Mouse (Mus musculus) heart, embryonic 16.5 days (tissue): ENCODE results near the gene Edn1. TPM values are rescaled to one million over a fixed set of nuclear protein-coding genes. Genes with fewer than 3 reads are reported as not detected.

Experiments used
- ATAC-seq: fragments of 200-750 bp; cut with Nextera tagmentation; replicated peaks from 2 replicates; pipeline ENCODE4 v1.8.0; 2017; ENCODE audit warnings: moderate number of reproducible peaks; ENCODE audit not compliant: insufficient read depth, low FRiP score; ENCODE audit errors: extremely low read depth
- H3K27ac ChIP-seq: fragments of 300-500 bp; sonication (generic); 2 replicates; pipeline ENCODE4 v1.5.1; 2014; ENCODE audit warnings: mild to moderate bottlenecking, low read length, control low read depth, moderate library complexity
- H3K27me3 ChIP-seq: fragments of 300-500 bp; sonication (generic); 2 replicates; pipeline ENCODE4 v1.6.1; 2014; ENCODE audit warnings: low read length, mixed read lengths; ENCODE audit not compliant: control insufficient read depth, insufficient read depth
- H3K36me3 ChIP-seq: fragments of 300-500 bp; sonication (generic); 2 replicates; pipeline ENCODE4 v1.6.1; 2014; ENCODE audit not compliant: control insufficient read depth, insufficient read depth
- H3K4me1 ChIP-seq: fragments of 300-500 bp; sonication (generic); 2 replicates; pipeline ENCODE4 v1.6.1; 2014; ENCODE audit warnings: low read length, mixed read lengths; ENCODE audit not compliant: control insufficient read depth, insufficient read depth
- H3K4me2 ChIP-seq: fragments of 300-500 bp; sonication (generic); 2 replicates; pipeline ENCODE4 v1.6.1; 2014; ENCODE audit warnings: low read depth, mild to moderate bottlenecking, control low read depth, low read length
- H3K4me3 ChIP-seq: fragments of 300-500 bp; sonication (generic); 2 replicates; pipeline ENCODE4 v1.5.1; 2014; ENCODE audit warnings: mild to moderate bottlenecking, control low read depth, low read length
- H3K9ac ChIP-seq: fragments of 300-500 bp; sonication (generic); 2 replicates; pipeline ENCODE4 v1.6.1; 2014; ENCODE audit warnings: low read length, control low read depth
- H3K9me3 ChIP-seq: fragments of 300-500 bp; sonication (generic); replicated peaks from 2 replicates; pipeline ENCODE4 v1.6.1; 2016; ENCODE audit warnings: low read length; ENCODE audit not compliant: control insufficient read depth
- WGBS: fragments of 180-500 bp; shearing (Covaris S2); extraction: QIAGEN DNeasy Blood & Tissue Kit; methylation state at CpG from one replicate; pipeline ENCODE4 v1.1.7; 2014; 5-methylcytosine and 5-hydroxymethylcytosine counted together
- polyA plus RNA-seq: library from polyadenylated mRNA; unstranded; fragments of >200 nt; fragmentation: Nextera tagmentation; extraction: Ambion mirVana; gene quantifications from 2 replicates; pipeline ENCODE4 v1.2.1, GENCODE M21; 2015

Edn1 gene
- polyA plus RNA-seq, 1 experiment from 2014 or later, result 7.5 TPM

DNA sequence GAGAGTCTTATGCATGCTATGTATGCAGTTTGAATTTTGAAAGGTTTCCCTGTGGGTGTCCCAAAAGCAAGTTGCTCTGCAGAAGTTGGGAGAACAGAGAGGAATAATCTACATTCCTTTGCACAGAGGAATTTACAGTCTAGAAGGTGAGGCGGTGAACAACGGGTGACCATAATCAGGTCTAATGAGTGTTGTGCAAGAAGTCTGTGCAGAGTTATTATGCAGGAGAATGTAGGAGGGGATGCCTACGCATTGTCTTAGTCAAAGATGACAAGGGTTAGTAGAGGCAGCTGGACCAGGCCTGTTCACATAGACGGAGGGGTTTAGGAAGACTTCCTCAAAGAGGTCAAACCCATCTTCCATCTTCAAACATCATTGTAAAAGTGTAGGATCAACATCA is 14.5 kb upstream of the Edn1 start:
- ATAC-seq, result no peak
- no peaks in the 10 kb centered on the region for H3K27me3 ChIP-seq
- H3K9ac ChIP-seq, result no peak overlapping the region
- H3K36me3 ChIP-seq, result no peaks in the 10 kb centered on the region
- H3K27ac ChIP-seq, result no peak overlapping the region
- H3K4me3 ChIP-seq, result no peak overlapping the region
- H3K4me2 ChIP-seq, result no peak overlapping the region
- H3K9me3 ChIP-seq, result no peaks in the 10 kb centered on the region
- WGBS, result 69% methylated on average over 4 of the region's 4 CpGs
- H3K4me1 ChIP-seq, result peaks cover 13% of the 10 kb centered on the region

DNA sequence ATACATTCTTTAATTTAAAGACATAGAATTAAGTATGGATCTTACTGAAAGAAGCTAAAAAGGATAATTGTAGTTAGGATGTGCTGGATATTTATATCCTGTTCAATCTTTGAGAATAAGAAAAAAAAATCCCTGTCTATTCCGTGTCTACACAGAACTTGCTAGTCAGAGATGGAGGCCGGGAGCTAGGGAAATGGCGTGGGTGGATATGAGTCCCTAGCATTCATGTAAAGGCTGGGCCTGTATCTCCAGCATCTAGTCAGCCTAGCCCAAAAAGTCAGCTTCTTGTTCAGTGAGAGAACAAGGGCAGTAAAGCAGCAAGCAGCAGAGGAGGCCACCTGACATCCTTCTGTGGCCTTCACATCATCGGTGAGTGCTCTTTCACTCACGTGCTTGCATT is 8.7 kb upstream of the Edn1 start:
- H3K9me3 ChIP-seq, result no peaks in the 10 kb centered on the region
- peak overlapping the region; percentile 17; the same call in 1 of the 2 replicates for H3K4me2 ChIP-seq
- 46% methylated on average over 5 of the region's 5 CpGs for WGBS
- no peaks in the 10 kb centered on the region for H3K27me3 ChIP-seq
- ATAC-seq, result 0 out of 2 replicates have a peak, but pooled peaks have one; percentile 10
- peaks cover 21% of the 10 kb centered on the region for H3K4me1 ChIP-seq
- H3K4me3 ChIP-seq, result no peak overlapping the region
- no peak overlapping the region for H3K9ac ChIP-seq
- H3K27ac ChIP-seq, result peak overlapping the region; percentile 25
- no peaks in the 10 kb centered on the region for H3K36me3 ChIP-seq

GRCm38 (mm10) chr13:42298302-42298701 is 3.0 kb upstream of the Edn1 start:
- Histone ChIP-seq H3K4me1 (peaks cover 31% of the 10 kb centered on the region), H3K9ac (peak overlapping the region; percentile 24; the same call in 1 of the 2 replicates), H3K4me2 (no peak overlapping the region), H3K27ac (peak overlapping the region; percentile 90), H3K27me3 (no peaks in the 10 kb centered on the region), H3K4me3 (no peak overlapping the region), H3K9me3 (no peaks in the 10 kb centered on the region), H3K36me3 (no peaks in the 10 kb centered on the region)
- WGBS, result 33% methylated on average over 8 of the region's 8 CpGs
- no peak; the same call in 1 of the 2 replicates for ATAC-seq

- ATAC-seq, result no peak
- Histone ChIP-seq H3K4me3 (no peak overlapping the region), H3K27ac (peak overlapping the region; percentile 90), H3K36me3 (no peaks in the 10 kb centered on the region), H3K27me3 (no peaks in the 10 kb centered on the region), H3K4me1 (peaks cover 30% of the 10 kb centered on the region), H3K4me2 (no peak overlapping the region), H3K9me3 (no peaks in the 10 kb centered on the region), H3K9ac (peak overlapping the region; percentile 24; the same call in 1 of the 2 replicates)
Observed at GRCm38 (mm10) chr13:42298766-42299165, 2.5 kb upstream of the Edn1 start.

DNA sequence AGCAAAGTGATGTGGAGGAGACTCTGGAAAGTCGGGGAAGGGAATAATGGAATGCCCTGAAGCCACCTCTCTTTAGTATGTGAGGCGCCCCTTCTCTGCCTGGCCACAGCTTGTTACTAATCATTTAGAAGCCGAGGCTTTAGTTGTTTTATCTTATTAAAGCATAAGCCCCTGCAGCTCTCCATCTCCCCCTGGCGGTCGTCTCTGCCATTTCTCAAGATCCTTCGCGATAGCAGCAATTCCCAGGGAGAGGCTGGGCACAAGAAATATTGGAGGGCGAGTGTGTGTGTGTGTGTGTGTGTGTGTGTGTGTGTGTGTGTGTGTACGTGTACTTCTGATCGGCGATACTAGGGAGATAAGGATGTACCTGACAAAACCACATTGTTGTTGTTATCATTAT is 709 bp upstream of the Edn1 start:
- H3K4me1 ChIP-seq, result peaks cover 30% of the 10 kb centered on the region
- no peaks in the 10 kb centered on the region for H3K36me3 ChIP-seq
- WGBS, result 2% methylated on average over 11 of the region's 11 CpGs
- H3K4me3 ChIP-seq, result peak overlapping the region; percentile 58
- peak overlapping the region; percentile 75 for H3K27ac ChIP-seq
- peak overlapping the region; percentile 73 for H3K9ac ChIP-seq
- H3K27me3 ChIP-seq, result no peaks in the 10 kb centered on the region
- peak overlapping the region; percentile 65 for H3K4me2 ChIP-seq
- no peaks in the 10 kb centered on the region for H3K9me3 ChIP-seq
- 0 out of 2 replicates have a peak, but pooled peaks have one; percentile 4 for ATAC-seq

GRCm38 (mm10) chr13:42301961-42302861 is 935 bp downstream of the Edn1 start:
- no peaks in the 10 kb centered on the region for H3K9me3 ChIP-seq
- H3K27ac ChIP-seq, result peak overlapping the region; percentile 75
- peak overlapping the region; percentile 58 for H3K4me3 ChIP-seq
- H3K36me3 ChIP-seq, result no peaks in the 10 kb centered on the region
- peaks cover 26% of the 10 kb centered on the region for H3K4me1 ChIP-seq
- WGBS, result 16% methylated on average over 27 of the region's 27 CpGs
- H3K4me2 ChIP-seq, result peak overlapping the region; percentile 65
- ATAC-seq, result no peak
- H3K27me3 ChIP-seq, result no peaks in the 10 kb centered on the region
- peak overlapping the region; percentile 73 for H3K9ac ChIP-seq

DNA sequence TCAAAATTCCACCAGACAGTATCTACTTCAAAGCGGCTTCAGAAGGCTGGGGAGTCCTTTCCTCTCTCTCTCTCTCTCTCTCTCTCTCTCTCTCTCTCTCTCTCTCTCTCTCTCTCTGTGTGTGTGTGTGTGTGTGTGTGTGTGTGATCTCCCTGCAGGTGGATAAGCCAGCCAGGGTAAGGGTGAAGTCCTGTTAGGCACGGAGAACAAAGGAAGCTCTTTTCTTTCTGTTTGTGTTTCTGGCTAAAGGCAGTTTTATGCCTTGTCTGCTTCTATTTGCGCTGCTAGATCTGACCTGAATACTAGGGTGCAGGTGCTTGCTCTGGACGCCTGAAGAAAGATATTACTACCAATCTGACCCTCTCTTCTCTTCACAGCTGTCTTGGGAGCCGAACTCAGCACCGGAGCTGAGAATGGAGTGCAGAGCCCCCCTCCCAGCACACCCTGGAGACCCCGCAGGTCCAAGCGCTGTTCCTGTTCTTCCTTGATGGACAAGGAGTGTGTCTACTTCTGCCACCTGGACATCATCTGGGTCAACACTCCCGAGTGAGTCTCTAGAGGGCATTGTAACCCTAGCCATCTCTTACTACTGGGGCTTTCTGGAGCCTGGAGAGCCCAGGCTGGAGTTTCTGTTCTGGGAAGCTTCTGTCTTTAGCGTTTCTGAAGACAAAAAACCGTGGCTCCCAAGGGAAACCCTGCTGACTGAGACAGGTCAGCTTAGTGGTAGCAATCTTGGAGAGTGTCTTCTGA is 2.1 kb downstream of the Edn1 start:
- Histone ChIP-seq H3K9ac (peak overlapping the region; percentile 73), H3K36me3 (0 out of 2 replicates have a peak, but pooled peaks cover 2% of the 10 kb centered on the region), H3K4me2 (peak overlapping the region; percentile 65), H3K9me3 (no peaks in the 10 kb centered on the region), H3K27ac (no peak overlapping the region), H3K4me3 (peak overlapping the region; percentile 58), H3K27me3 (no peaks in the 10 kb centered on the region), H3K4me1 (peaks cover 20% of the 10 kb centered on the region)
- 0 out of 2 replicates have a peak, but pooled peaks have one; percentile 31 for ATAC-seq
- 29% methylated on average over 11 of the region's 11 CpGs for WGBS

GRCm38 (mm10) chr13:42304139-42304538 is 2.9 kb downstream of the Edn1 start:
- no peaks in the 10 kb centered on the region for H3K27me3 ChIP-seq
- peak overlapping the region; percentile 26; the same call in 1 of the 2 replicates for H3K9ac ChIP-seq
- H3K27ac ChIP-seq, result no peak overlapping the region
- H3K36me3 ChIP-seq, result 0 out of 2 replicates have a peak, but pooled peaks cover 2% of the 10 kb centered on the region
- whole genome bisulfite sequencing, result 60% methylated on average over 8 of the region's 8 CpGs
- H3K4me2 ChIP-seq, result peak overlapping the region; percentile 65
- ATAC-seq, result no peak
- peaks cover 13% of the 10 kb centered on the region for H3K4me1 ChIP-seq
- peak overlapping the region; percentile 58 for H3K4me3 ChIP-seq
- H3K9me3 ChIP-seq, result no peaks in the 10 kb centered on the region
